Mouse (Mus musculus): ENCODE results near the gene Tmem88b.

- TF ChIP-seq CTCF (conservative IDR thresholded peaks at IDR 0.05; ENCODE audit: insufficient read depth, insufficient read length, low read depth, low read length), result no peak
- no peak for TF ChIP-seq POLR2A (IDR thresholded peaks at IDR 0.05; ENCODE audit: low read depth, low read length)
Observed at GRCm38 (mm10) chr4:155736421-155736820, 49.3 kb downstream of the Tmem88b start.
